Mouse (Mus musculus): ENCODE data around the gene Pax2. TPM values are rescaled to one million over a fixed set of nuclear protein-coding genes. Genes with fewer than 3 reads are reported as not detected.
"Not testable (repeated sequence)": the region's sequence is repeated elsewhere in the genome, so short reads cannot be mapped to it uniquely, and the experiment has no call there.

Gene Pax2
- polyA plus RNA-seq, 1 experiment: not detected

- Histone ChIP-seq H3K27me3 (ENCODE audit: control insufficient read depth) (peaks cover 75% of the 10 kb centered on the region), H3K4me1 (ENCODE audit: control insufficient read depth) (0 out of 2 replicates have a peak, but pooled peaks cover 2% of the 10 kb centered on the region), H3K9me3 (ENCODE audit: control insufficient read depth, low read length) (peaks cover 4% of the 10 kb centered on the region; the same call in 1 of the 2 replicates), H3K4me3 (replicated peaks) (no peak overlapping the region), H3K36me3 (ENCODE audit: control insufficient read depth) (no peaks in the 10 kb centered on the region)
- TF ChIP-seq TAL1 (IDR thresholded peaks at IDR 0.05; ENCODE audit: low read length) (no peak), GATA1 (IDR thresholded peaks at IDR 0.05; ENCODE audit: low read length) (no peak)
These were observed 81.8 kb downstream of the Pax2 start for GRCm38 (mm10) chr19:44837426-44838205.

GRCm38 (mm10) chr19:44838321-44838720 lies 82.5 kb downstream of the Pax2 start:
- Histone ChIP-seq H3K4me1 (ENCODE audit: control insufficient read depth) (0 out of 2 replicates have a peak, but pooled peaks cover 2% of the 10 kb centered on the region), H3K9me3 (ENCODE audit: control insufficient read depth, low read length) (peaks cover 4% of the 10 kb centered on the region; the same call in 1 of the 2 replicates), H3K36me3 (ENCODE audit: control insufficient read depth) (no peaks in the 10 kb centered on the region), H3K27me3 (ENCODE audit: control insufficient read depth) (peaks cover 69% of the 10 kb centered on the region), H3K4me3 (replicated peaks) (no peak overlapping the region)
- TF ChIP-seq TAL1 (IDR thresholded peaks at IDR 0.05; ENCODE audit: low read length): no peak
- TF ChIP-seq GATA1 (IDR thresholded peaks at IDR 0.05; ENCODE audit: low read length): no peak

GRCm38 (mm10) chr19:44842661-44843060 lies 86.8 kb downstream of the Pax2 start:
- H3K4me3 ChIP-seq (replicated peaks); H3K4me1 ChIP-seq (ENCODE audit: control insufficient read depth); H3K36me3 ChIP-seq (ENCODE audit: control insufficient read depth); H3K9me3 ChIP-seq (ENCODE audit: control insufficient read depth, low read length): not testable (repeated sequence)
- H3K27me3 ChIP-seq (ENCODE audit: control insufficient read depth): peaks cover 27% of the 10 kb centered on the region

- Histone ChIP-seq H3K9me3 (ENCODE audit: control insufficient read depth, low read length) (no peaks in the 10 kb centered on the region), H3K36me3 (ENCODE audit: control insufficient read depth) (no peaks in the 10 kb centered on the region), H3K27me3 (ENCODE audit: control insufficient read depth) (no peaks in the 10 kb centered on the region), H3K4me1 (ENCODE audit: control insufficient read depth) (no peaks in the 10 kb centered on the region), H3K4me3 (replicated peaks) (no peak overlapping the region)
- TF ChIP-seq TAL1 (IDR thresholded peaks at IDR 0.05; ENCODE audit: low read length): no peak
- TF ChIP-seq GATA1 (IDR thresholded peaks at IDR 0.05; ENCODE audit: low read length): no peak
These were observed 93.6 kb downstream of the Pax2 start for GRCm38 (mm10) chr19:44849465-44849864.

- Histone ChIP-seq H3K27me3 (ENCODE audit: control insufficient read depth) (no peaks in the 10 kb centered on the region), H3K4me3 (replicated peaks) (no peak overlapping the region)
- TF ChIP-seq GATA1 (IDR thresholded peaks at IDR 0.05; ENCODE audit: low read length) (no peak), TAL1 (IDR thresholded peaks at IDR 0.05; ENCODE audit: low read length) (no peak)
These were observed 102.8 kb downstream of the Pax2 start for GRCm38 (mm10) chr19:44858671-44859070.

GRCm38 (mm10) chr19:44868766-44869165 lies 112.9 kb downstream of the Pax2 start:
- Histone ChIP-seq H3K27me3 (ENCODE audit: control insufficient read depth) (peaks cover 4% of the 10 kb centered on the region; the same call in 1 of the 2 replicates), H3K4me1 (ENCODE audit: control insufficient read depth) (no peaks in the 10 kb centered on the region), H3K36me3 (ENCODE audit: control insufficient read depth) (no peaks in the 10 kb centered on the region), H3K9me3 (ENCODE audit: control insufficient read depth, low read length) (no peaks in the 10 kb centered on the region), H3K4me3 (replicated peaks) (no peak overlapping the region)
- TF ChIP-seq GATA1 (IDR thresholded peaks at IDR 0.05; ENCODE audit: low read length) (no peak), TAL1 (IDR thresholded peaks at IDR 0.05; ENCODE audit: low read length) (no peak)

More at GRCm38 (mm10) chr19:44858671-44859070, 102.8 kb downstream of the Pax2 start:
- Histone ChIP-seq H3K36me3 (ENCODE audit: control insufficient read depth) (no peaks in the 10 kb centered on the region), H3K9me3 (ENCODE audit: control insufficient read depth, low read length) (no peaks in the 10 kb centered on the region), H3K4me1 (ENCODE audit: control insufficient read depth) (no peaks in the 10 kb centered on the region)

GRCm38 (mm10) chr19:44874186-44874898 lies 118.5 kb downstream of the Pax2 start:
- no peak overlapping the region for H3K4me3 ChIP-seq (replicated peaks)
- peaks cover 11% of the 10 kb centered on the region for H3K27me3 ChIP-seq (ENCODE audit: control insufficient read depth)
- H3K36me3 ChIP-seq (ENCODE audit: control insufficient read depth): no peaks in the 10 kb centered on the region
- H3K4me1 ChIP-seq (ENCODE audit: control insufficient read depth): no peaks in the 10 kb centered on the region
- H3K9me3 ChIP-seq (ENCODE audit: control insufficient read depth, low read length): no peaks in the 10 kb centered on the region
- TF ChIP-seq TAL1 (IDR thresholded peaks at IDR 0.05; ENCODE audit: low read length) (no peak), GATA1 (IDR thresholded peaks at IDR 0.05; ENCODE audit: low read length) (no peak)

- H3K4me1 ChIP-seq (ENCODE audit: control insufficient read depth): no peaks in the 10 kb centered on the region
- no peak overlapping the region for H3K4me3 ChIP-seq (replicated peaks)
- H3K27me3 ChIP-seq (ENCODE audit: control insufficient read depth): peaks cover 11% of the 10 kb centered on the region
- TF ChIP-seq GATA1 (IDR thresholded peaks at IDR 0.05; ENCODE audit: low read length): no peak
- no peak for TF ChIP-seq TAL1 (IDR thresholded peaks at IDR 0.05; ENCODE audit: low read length)
- no peaks in the 10 kb centered on the region for H3K36me3 ChIP-seq (ENCODE audit: control insufficient read depth)
- H3K9me3 ChIP-seq (ENCODE audit: control insufficient read depth, low read length): no peaks in the 10 kb centered on the region
These were observed 119.1 kb downstream of the Pax2 start for GRCm38 (mm10) chr19:44874928-44875327.

- no peaks in the 10 kb centered on the region for H3K9me3 ChIP-seq (ENCODE audit: control insufficient read depth, low read length)
- peaks cover 12% of the 10 kb centered on the region for H3K27me3 ChIP-seq (ENCODE audit: control insufficient read depth)
- TF ChIP-seq GATA1 (IDR thresholded peaks at IDR 0.05; ENCODE audit: low read length) (no peak), TAL1 (IDR thresholded peaks at IDR 0.05; ENCODE audit: low read length) (no peak)
- no peaks in the 10 kb centered on the region for H3K4me1 ChIP-seq (ENCODE audit: control insufficient read depth)
- no peak overlapping the region for H3K4me3 ChIP-seq (replicated peaks)
- no peaks in the 10 kb centered on the region for H3K36me3 ChIP-seq (ENCODE audit: control insufficient read depth)
These were observed 119.9 kb downstream of the Pax2 start for GRCm38 (mm10) chr19:44875718-44876117.
